Mouse (Mus musculus) embryonic facial prominence, embryonic 11.5 days (tissue): Measurements from ENCODE around the gene Pqlc2. TPM values are rescaled to one million over a fixed set of nuclear protein-coding genes. Genes with fewer than 3 reads are reported as not detected.

Experiments used
- ATAC-seq: fragments of 200-750 bp; cut with Nextera tagmentation; replicated peaks from 2 replicates; pipeline ENCODE4 v1.8.0; 2017; ENCODE audit warnings: low read depth; ENCODE audit not compliant: insufficient number of reproducible peaks, low FRiP score, low TSS enrichment
- DNase-seq: peaks from one replicate; pipeline ENCODE4 v3.0.0-alpha.2; 2015; ENCODE audit warnings: low spot score
- H3K27ac ChIP-seq: fragments of 300-500 bp; sonication (generic); replicated peaks from 2 replicates; pipeline ENCODE4 v1.5.1; 2014; ENCODE audit warnings: mild to moderate bottlenecking, low read depth, low read length, control low read depth
- H3K27me3 ChIP-seq: fragments of 300-500 bp; sonication (generic); 2 replicates; pipeline ENCODE4 v1.6.1; 2014; ENCODE audit warnings: mild to moderate bottlenecking, low read length, moderate library complexity, mixed read lengths; ENCODE audit not compliant: control insufficient read depth, insufficient read depth
- H3K36me3 ChIP-seq: fragments of 300-500 bp; sonication (generic); replicated peaks from 2 replicates; pipeline ENCODE4 v1.6.1; 2014; ENCODE audit warnings: low read depth, mild to moderate bottlenecking, low read length, moderate library complexity, mixed read lengths; ENCODE audit not compliant: control insufficient read depth, insufficient read depth
- H3K4me1 ChIP-seq: fragments of 300-500 bp; sonication (generic); 2 replicates; pipeline ENCODE4 v1.6.1; 2014; ENCODE audit warnings: low read length, mixed read lengths; ENCODE audit not compliant: control insufficient read depth, insufficient read depth
- H3K4me2 ChIP-seq: fragments of 300-500 bp; sonication (generic); 2 replicates; pipeline ENCODE4 v1.6.1; 2014; ENCODE audit warnings: low read depth, mild to moderate bottlenecking, control low read depth, low read length, moderate library complexity
- H3K4me3 ChIP-seq: fragments of 300-500 bp; sonication (generic); 2 replicates; pipeline ENCODE4 v1.5.1; 2014; ENCODE audit warnings: low read depth, low read length, control low read depth
- H3K9ac ChIP-seq: fragments of 300-500 bp; sonication (generic); replicated peaks from 2 replicates; pipeline ENCODE4 v1.6.1; 2014; ENCODE audit warnings: mild to moderate bottlenecking, control low read depth, low read length
- H3K9me3 ChIP-seq: fragments of 300-500 bp; sonication (generic); replicated peaks from 2 replicates; pipeline ENCODE4 v1.6.1; 2016; ENCODE audit warnings: mild to moderate bottlenecking, low read length, inconsistent platforms, mixed read lengths; ENCODE audit not compliant: control insufficient read depth
- WGBS: fragments of 180-500 bp; shearing (Covaris S2); extraction: QIAGEN DNeasy Blood & Tissue Kit; methylation state at CpG from one replicate; pipeline ENCODE4 v1.1.7; 2014; 5-methylcytosine and 5-hydroxymethylcytosine counted together
- polyA plus RNA-seq: library from polyadenylated mRNA; unstranded; fragments of >200 nt; fragmentation: Nextera tagmentation; extraction: Ambion mirVana; gene quantifications from 2 replicates; pipeline ENCODE4 v1.2.1, GENCODE M21; 2014

Gene Pqlc2
- polyA plus RNA-seq, 1 experiment from 2014 or later, result 13.5 TPM

GRCm38 (mm10) chr4:139298671-139299366 lies 11.7 kb downstream of the Pqlc2 start:
- Histone ChIP-seq H3K9me3 (no peaks in the 10 kb centered on the region), H3K4me2 (no peak overlapping the region), H3K27me3 (no peaks in the 10 kb centered on the region), H3K27ac (no peak overlapping the region), H3K4me3 (no peak overlapping the region), H3K9ac (no peak overlapping the region), H3K36me3 (no peaks in the 10 kb centered on the region; the same call in 1 of the 2 replicates), H3K4me1 (no peaks in the 10 kb centered on the region)
- DNase-seq, result no peak
- ATAC-seq, result no peak
- 85% methylated on average over 12 of the region's 12 CpGs for WGBS

DNA sequence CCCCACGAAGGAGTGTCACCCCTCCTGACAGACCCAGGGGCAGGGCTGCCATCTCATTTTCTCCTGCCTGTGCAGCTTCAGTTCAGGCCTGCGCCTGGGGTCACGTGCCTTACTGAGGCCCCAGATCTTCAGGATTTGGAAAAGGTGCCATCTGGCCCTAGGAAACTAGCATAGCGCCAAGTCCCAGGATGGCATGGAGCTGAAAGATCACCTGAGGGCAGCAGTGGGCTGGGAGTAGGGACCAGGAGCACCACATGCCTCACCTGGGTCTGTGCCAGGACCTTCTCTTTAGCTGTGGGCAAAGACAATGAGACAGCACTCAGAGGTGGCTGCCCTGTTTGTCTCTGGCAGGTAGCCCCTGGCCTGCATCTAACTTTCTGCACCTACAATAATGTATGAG lies 12.9 kb downstream of the Pqlc2 start:
- Histone ChIP-seq H3K4me2 (no peak overlapping the region), H3K36me3 (no peaks in the 10 kb centered on the region; the same call in 1 of the 2 replicates), H3K27ac (no peak overlapping the region), H3K4me1 (no peaks in the 10 kb centered on the region), H3K4me3 (no peak overlapping the region), H3K9me3 (no peaks in the 10 kb centered on the region), H3K9ac (no peak overlapping the region), H3K27me3 (no peaks in the 10 kb centered on the region)
- ATAC-seq (no peak), DNase-seq (no peak)
- WGBS, result 80% methylated on average over 4 of the region's 4 CpGs

GRCm38 (mm10) chr4:139292038-139292437 lies 18.5 kb downstream of the Pqlc2 start:
- Histone ChIP-seq H3K4me1 (no peaks in the 10 kb centered on the region), H3K4me2 (no peak overlapping the region), H3K27me3 (no peaks in the 10 kb centered on the region), H3K4me3 (no peak overlapping the region), H3K36me3 (peaks cover 4% of the 10 kb centered on the region), H3K9me3 (no peaks in the 10 kb centered on the region), H3K27ac (no peak overlapping the region), H3K9ac (no peak overlapping the region)
- ATAC-seq, result no peak
- 95% methylated on average over 5 of the region's 5 CpGs for WGBS
- no peak for DNase-seq

DNA sequence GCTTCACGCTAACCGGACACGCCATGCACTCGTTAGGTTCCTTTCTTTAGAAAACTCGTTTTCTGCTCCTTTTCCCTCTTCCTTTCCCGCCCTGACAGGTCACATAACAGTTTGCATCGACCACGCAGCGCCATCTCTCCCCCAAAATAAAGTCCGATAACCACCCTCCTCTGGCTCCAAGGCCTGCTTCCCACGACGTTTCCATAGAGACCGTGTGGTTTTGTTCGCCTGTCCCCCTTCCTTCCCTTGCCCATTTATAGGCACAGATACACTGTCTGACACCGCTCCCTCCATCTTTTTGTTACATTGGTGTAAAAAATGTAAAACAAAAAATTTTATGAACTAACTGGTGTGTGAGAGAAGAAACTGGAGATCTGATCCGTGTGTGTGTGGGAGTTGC lies 19.4 kb downstream of the Pqlc2 start:
- Histone ChIP-seq H3K4me2 (no peak overlapping the region), H3K27me3 (no peaks in the 10 kb centered on the region), H3K4me1 (no peaks in the 10 kb centered on the region), H3K9ac (no peak overlapping the region), H3K27ac (no peak overlapping the region), H3K9me3 (no peaks in the 10 kb centered on the region), H3K36me3 (peaks cover 4% of the 10 kb centered on the region), H3K4me3 (no peak overlapping the region)
- ATAC-seq (no peak), DNase-seq (no peak)
- WGBS, result 89% methylated on average over 16 of the region's 16 CpGs

DNA sequence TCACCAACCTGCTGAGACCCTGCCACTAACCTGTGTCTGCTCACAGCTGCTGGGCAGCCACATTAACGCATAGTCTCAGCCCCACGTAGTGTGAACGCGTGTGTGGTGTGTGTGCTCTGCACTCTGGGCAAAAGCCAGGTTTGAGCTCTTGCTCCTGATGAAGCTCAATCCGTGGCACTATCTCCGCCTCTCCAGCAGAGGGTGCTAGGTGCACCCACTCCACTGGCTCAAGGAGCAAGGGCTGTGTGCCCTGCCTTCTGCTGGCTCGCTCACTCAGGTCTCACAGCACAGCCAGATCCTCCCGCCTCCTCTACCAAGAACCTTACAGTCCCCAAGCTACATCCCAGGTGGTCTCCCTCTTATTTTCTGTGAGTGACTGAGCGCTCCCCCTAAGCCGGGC lies 21.5 kb downstream of the Pqlc2 start:
- ATAC-seq, result peak; percentile 49; the same call in 1 of the 2 replicates
- no peaks in the 10 kb centered on the region for H3K9me3 ChIP-seq
- no peaks in the 10 kb centered on the region for H3K27me3 ChIP-seq
- H3K4me2 ChIP-seq, result no peak overlapping the region
- H3K9ac ChIP-seq, result no peak overlapping the region
- WGBS, result 54% methylated on average over 10 of the region's 10 CpGs
- peak overlapping the region; percentile 10; the same call in 1 of the 2 replicates for H3K27ac ChIP-seq
- H3K4me1 ChIP-seq, result no peaks in the 10 kb centered on the region
- H3K4me3 ChIP-seq, result no peak overlapping the region
- DNase-seq, result peak; percentile 73
- H3K36me3 ChIP-seq, result peaks cover 4% of the 10 kb centered on the region

GRCm38 (mm10) chr4:139287122-139287863 lies 23.2 kb downstream of the Pqlc2 start:
- Histone ChIP-seq H3K9ac (no peak overlapping the region), H3K4me3 (no peak overlapping the region), H3K4me2 (no peak overlapping the region), H3K27ac (0 out of 2 replicates have a peak overlapping the region, but pooled peaks have one; percentile 47), H3K36me3 (peaks cover 7% of the 10 kb centered on the region), H3K4me1 (no peaks in the 10 kb centered on the region), H3K27me3 (no peaks in the 10 kb centered on the region), H3K9me3 (no peaks in the 10 kb centered on the region)
- WGBS, result 79% methylated on average over 18 of the region's 18 CpGs
- ATAC-seq (no peak), DNase-seq (peak; percentile 78)

DNA sequence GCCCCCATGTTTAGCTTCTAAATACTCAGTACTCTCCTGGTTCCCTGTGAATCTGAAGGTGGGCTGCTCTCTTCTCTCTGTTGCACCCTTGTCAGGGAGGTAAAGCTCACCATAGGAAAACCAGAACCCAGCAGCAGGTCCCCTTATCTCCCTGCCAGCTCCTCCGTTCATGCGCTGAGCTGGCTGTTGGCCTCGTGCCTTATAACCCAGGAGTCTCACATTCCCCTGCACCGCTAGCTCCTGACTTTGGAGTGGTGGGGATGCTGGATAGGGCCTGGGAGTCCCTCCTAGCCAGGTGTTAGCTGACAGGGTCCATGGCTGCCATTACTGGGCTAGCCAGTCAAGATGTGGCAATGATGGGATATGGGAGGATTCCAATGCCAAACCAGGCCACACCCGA lies 24.3 kb downstream of the Pqlc2 start:
- 92% methylated on average over 5 of the region's 5 CpGs for WGBS
- DNase-seq, result no peak
- Histone ChIP-seq H3K4me3 (no peak overlapping the region), H3K27ac (peak overlapping the region; percentile 41; the same call in 1 of the 2 replicates), H3K4me1 (no peaks in the 10 kb centered on the region), H3K4me2 (no peak overlapping the region), H3K9me3 (no peaks in the 10 kb centered on the region), H3K9ac (no peak overlapping the region), H3K27me3 (no peaks in the 10 kb centered on the region), H3K36me3 (peaks cover 12% of the 10 kb centered on the region)
- ATAC-seq, result no peak

GRCm38 (mm10) chr4:139284877-139285276 lies 25.6 kb downstream of the Pqlc2 start:
- no peak overlapping the region for H3K4me3 ChIP-seq
- no peak for DNase-seq
- no peak for ATAC-seq
- no peaks in the 10 kb centered on the region for H3K9me3 ChIP-seq
- H3K27ac ChIP-seq, result no peak overlapping the region
- peaks cover 12% of the 10 kb centered on the region for H3K36me3 ChIP-seq
- no peaks in the 10 kb centered on the region for H3K4me1 ChIP-seq
- no peaks in the 10 kb centered on the region for H3K27me3 ChIP-seq
- no peak overlapping the region for H3K9ac ChIP-seq
- no peak overlapping the region for H3K4me2 ChIP-seq
- 82% methylated on average over 15 of the region's 15 CpGs for WGBS
